Mouse (Mus musculus) common myeloid progenitor, adult 5-6 weeks (primary cell): ENCODE results near the gene C5ar1. TPM values are rescaled to one million over a fixed set of nuclear protein-coding genes. Genes with fewer than 3 reads are reported as not detected.
"Not testable (repeated sequence)": the region's sequence is repeated elsewhere in the genome, so short reads cannot be mapped to it uniquely, and the experiment has no call there.

Experiments used
- ATAC-seq: replicated peaks from 2 replicates; pipeline ENCODE4 v1.8.0; 2016; ENCODE audit warnings: low read depth, mild to moderate bottlenecking, moderate TSS enrichment, inconsistent platforms; ENCODE audit not compliant: poor library complexity, severe bottlenecking
- total RNA-seq: library from RNA; stranded (forward); fragments of 200-1000, 187-1606 nt; gene quantifications from 2 replicates; pipeline ENCODE4 v1.2.3, GENCODE M21; 2017

Gene C5ar1
- total RNA-seq, 1 experiment from 2014 or later = 0.55 TPM

GRCm38 (mm10) chr7:16280721-16281120, 21.4 kb upstream of the C5ar1 start:
- no peak for ATAC-seq

GRCm38 (mm10) chr7:16274922-16275890, 15.9 kb upstream of the C5ar1 start:
- ATAC-seq = peak; percentile 50

GRCm38 (mm10) chr7:16273766-16274140, 14.4 kb upstream of the C5ar1 start:
- ATAC-seq = peak; percentile 57

GRCm38 (mm10) chr7:16273081-16273765, 13.9 kb upstream of the C5ar1 start, which contains the start of gene Inafm1:
Gene Inafm1 (minus strand): TSS chr7:16273617.
- peak; percentile 61 for ATAC-seq

- ATAC-seq = peak; percentile 31
These were observed 13.3 kb upstream of the C5ar1 start for GRCm38 (mm10) chr7:16272681-16273080.

GRCm38 (mm10) chr7:16271139-16271538, 11.8 kb upstream of the C5ar1 start:
- no peak for ATAC-seq

- 0 out of 2 replicates have a peak, but pooled peaks have one; percentile 31 for ATAC-seq
These were observed 7.3 kb upstream of the C5ar1 start for GRCm38 (mm10) chr7:16266593-16266992.

- ATAC-seq = no peak
These were observed 6.5 kb upstream of the C5ar1 start for GRCm38 (mm10) chr7:16265856-16266255.

GRCm38 (mm10) chr7:16263843-16264242, 4.5 kb upstream of the C5ar1 start:
- ATAC-seq = peak; percentile 39; the same call in 1 of the 2 replicates

- peak; percentile 66 for ATAC-seq
These were observed 3.9 kb upstream of the C5ar1 start for GRCm38 (mm10) chr7:16263015-16263787.

- ATAC-seq = no peak
These were observed 1.8 kb upstream of the C5ar1 start for GRCm38 (mm10) chr7:16261097-16261496.

GRCm38 (mm10) chr7:16257830-16258229, 1.5 kb downstream of the C5ar1 start:
- peak; percentile 61 for ATAC-seq

GRCm38 (mm10) chr7:16255963-16256362, 3.4 kb downstream of the C5ar1 start:
- ATAC-seq = not testable (repeated sequence)

- peak; percentile 47 for ATAC-seq
These were observed 5.1 kb downstream of the C5ar1 start for GRCm38 (mm10) chr7:16254195-16254594.

- ATAC-seq = peak; percentile 91
These were observed 8.7 kb downstream of the C5ar1 start for GRCm38 (mm10) chr7:16250687-16251086.

- no peak for ATAC-seq
These were observed 13.4 kb downstream of the C5ar1 start for GRCm38 (mm10) chr7:16245958-16246357.

- peak; percentile 68 for ATAC-seq
These were observed 15.3 kb downstream of the C5ar1 start, which contains the start of gene C5ar2 for GRCm38 (mm10) chr7:16244067-16244466. Gene C5ar2 (minus strand): TSS chr7:16244154.

- 0 out of 2 replicates have a peak, but pooled peaks have one; percentile 5 for ATAC-seq
These were observed 17.1 kb downstream of the C5ar1 start for GRCm38 (mm10) chr7:16242198-16242597.

- ATAC-seq = 0 out of 2 replicates have a peak, but pooled peaks have one; percentile 3
These were observed 17.6 kb downstream of the C5ar1 start for GRCm38 (mm10) chr7:16241787-16242186.

- no peak for ATAC-seq
These were observed 18.4 kb downstream of the C5ar1 start for GRCm38 (mm10) chr7:16240978-16241303.
